Mouse (Mus musculus) myocyte (in vitro differentiated cells): ENCODE measurements at regions not wholly inside any gene's neighbourhood (a gene's known extent, or its start where the extent isn't known, plus 50 kb on each side); places are given as distances from the start of the nearest gene placed in this dataset.

Source experiments
- E2F4 ChIP-seq: IDR thresholded peaks from one replicate; pipeline ENCODE4 v1.6.1; 2011; ENCODE audit warnings: mild to moderate bottlenecking, control low read depth, moderate library complexity; ENCODE audit not compliant: insufficient read depth
- POLR2A ChIP-seq: IDR thresholded peaks from one replicate; pipeline ENCODE4 v1.6.1; 2011; ENCODE audit warnings: low read depth, mild to moderate bottlenecking, control low read depth, moderate library complexity; ENCODE audit not compliant: insufficient read length
- POLR2AphosphoS2 ChIP-seq: IDR thresholded peaks from one replicate; pipeline ENCODE4 v1.6.1; 2011; ENCODE audit warnings: low read depth, control low read depth; ENCODE audit not compliant: insufficient read length
- SRF ChIP-seq: IDR thresholded peaks from one replicate; pipeline ENCODE4 v1.6.1; 2011; ENCODE audit warnings: low read depth; ENCODE audit not compliant: control insufficient read depth, insufficient read length
- TCF12 ChIP-seq: IDR thresholded peaks from one replicate; pipeline ENCODE4 v1.6.1; 2011; ENCODE audit warnings: mild to moderate bottlenecking, control low read depth; ENCODE audit not compliant: poor library complexity, insufficient read depth, severe bottlenecking
- USF1 ChIP-seq: IDR thresholded peaks from one replicate; pipeline ENCODE4 v1.6.1; 2011; ENCODE audit warnings: low read depth, mild to moderate bottlenecking, control low read depth, moderate library complexity

DNA sequence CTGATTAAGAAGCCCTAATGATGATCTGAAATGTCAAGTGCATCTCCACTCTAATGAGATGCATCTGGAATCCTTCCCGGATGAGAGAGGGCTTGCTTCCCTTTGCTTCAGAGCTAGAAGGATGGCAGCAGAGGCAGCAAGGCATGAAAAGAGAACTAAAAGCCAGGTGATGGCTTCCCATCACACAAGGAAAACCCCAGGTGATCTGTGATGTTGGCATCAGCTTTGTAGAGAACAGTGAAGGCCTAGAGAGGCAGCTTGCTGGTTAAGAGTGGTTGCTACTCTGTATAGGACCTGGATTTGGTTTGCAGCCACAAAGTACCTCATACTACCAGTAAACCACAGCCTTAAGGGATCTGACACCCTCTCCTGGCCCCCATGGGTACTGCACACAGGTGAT is 395.8 kb downstream of the Prdm2 start:
- TF ChIP-seq POLR2AphosphoS2 (no peak), TCF12 (no peak), USF1 (no peak), POLR2A (no peak), SRF (no peak), E2F4 (no peak)
